Mouse (Mus musculus) hindbrain, embryonic 15.5 days (tissue): Measurements from ENCODE around the gene Tuba3a. TPM values are rescaled to one million over a fixed set of nuclear protein-coding genes. Genes with fewer than 3 reads are reported as not detected.

Source experiments
- ATAC-seq: fragments of 200-750 bp; cut with Nextera tagmentation; 2 replicates; pipeline ENCODE4 v1.8.0; 2017; ENCODE audit warnings: low read depth, moderate number of reproducible peaks, moderate TSS enrichment; ENCODE audit not compliant: low FRiP score
- H3K27ac ChIP-seq: fragments of 300-500 bp; sonication (generic); replicated peaks from 2 replicates; pipeline ENCODE4 v1.5.1; 2015; ENCODE audit warnings: mild to moderate bottlenecking, inconsistent platforms
- H3K27me3 ChIP-seq: fragments of 300-500 bp; sonication (generic); 2 replicates; pipeline ENCODE4 v1.6.1; 2015; ENCODE audit warnings: control low read depth, inconsistent platforms
- H3K36me3 ChIP-seq: fragments of 300-500 bp; sonication (generic); 2 replicates; pipeline ENCODE4 v1.6.1; 2015; ENCODE audit warnings: control low read depth, inconsistent platforms
- H3K4me1 ChIP-seq: fragments of 300-500 bp; sonication (generic); replicated peaks from 2 replicates; pipeline ENCODE4 v1.6.1; 2015; ENCODE audit warnings: control low read depth, inconsistent platforms
- H3K4me2 ChIP-seq: fragments of 300-500 bp; sonication (generic); 2 replicates; pipeline ENCODE4 v1.6.1; 2015; ENCODE audit warnings: moderate library complexity, mild to moderate bottlenecking, inconsistent platforms
- H3K4me3 ChIP-seq: fragments of 300-500 bp; sonication (generic); 2 replicates; pipeline ENCODE4 v1.5.1; 2015; ENCODE audit warnings: mild to moderate bottlenecking, inconsistent platforms
- H3K9ac ChIP-seq: fragments of 300-500 bp; sonication (generic); 2 replicates; pipeline ENCODE4 v1.6.1; 2015; ENCODE audit warnings: inconsistent platforms
- H3K9me3 ChIP-seq: fragments of 300-500 bp; sonication (generic); 2 replicates; pipeline ENCODE4 v1.6.1; 2016; ENCODE audit warnings: control low read depth, inconsistent platforms
- WGBS: fragments of 180-500 bp; shearing (Covaris S2); methylation state at CpG from one replicate; pipeline ENCODE4 v1.1.7; 2015; 5-methylcytosine and 5-hydroxymethylcytosine counted together
- microRNA-seq: library from miRNA; unstranded; fragments of <30 nt; microRNA quantifications from one replicate; pipeline ENCODE4, GENCODE M21; 2016
- polyA plus RNA-seq: library from polyadenylated mRNA; unstranded; fragments of >200 nt; fragmentation: Nextera tagmentation; extraction: Ambion mirVana; gene quantifications from 2 replicates; pipeline ENCODE4 v1.2.1, GENCODE M21; 2015

Gene Tuba3a
- polyA plus RNA-seq, 1 experiment from 2014 or later = not detected

DNA sequence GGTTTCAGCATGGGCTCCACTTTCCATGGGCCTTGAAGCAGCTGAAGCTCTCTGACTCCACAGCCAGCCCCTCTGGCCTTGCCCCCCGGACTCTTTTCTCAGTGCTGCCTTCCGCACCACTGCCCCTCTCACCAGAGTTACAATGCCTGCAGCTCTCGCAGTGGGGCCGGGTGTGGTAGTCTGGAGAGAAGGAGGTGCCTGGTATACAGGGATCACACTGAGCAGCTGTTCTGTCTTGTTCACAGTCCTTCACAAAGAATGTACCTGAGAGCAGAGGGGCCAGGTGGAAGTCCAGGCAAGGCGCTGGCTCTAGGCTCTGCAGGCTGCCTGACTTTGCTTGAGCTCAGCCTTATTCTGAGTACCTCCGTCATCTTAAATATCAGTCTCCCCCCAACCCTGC is 49.5 kb downstream of the Tuba3a start:
- no peak overlapping the region for H3K4me2 ChIP-seq
- H3K27ac ChIP-seq = no peak overlapping the region
- no peak for ATAC-seq
- peaks cover 11% of the 10 kb centered on the region for H3K4me1 ChIP-seq
- H3K9ac ChIP-seq = no peak overlapping the region
- H3K27me3 ChIP-seq = no peaks in the 10 kb centered on the region
- H3K4me3 ChIP-seq = no peak overlapping the region
- H3K9me3 ChIP-seq = no peaks in the 10 kb centered on the region
- WGBS = 47% methylated on average over 6 of the region's 6 CpGs
- H3K36me3 ChIP-seq = no peaks in the 10 kb centered on the region

GRCm38 (mm10) chr6:125234520-125234828 is 51.4 kb downstream of the Tuba3a start:
- WGBS = 85% methylated on average over 5 of the region's 5 CpGs
- ATAC-seq = no peak
- Histone ChIP-seq H3K4me2 (no peak overlapping the region), H3K4me1 (peaks cover 21% of the 10 kb centered on the region), H3K27me3 (no peaks in the 10 kb centered on the region), H3K9me3 (no peaks in the 10 kb centered on the region), H3K27ac (no peak overlapping the region), H3K4me3 (no peak overlapping the region), H3K36me3 (no peaks in the 10 kb centered on the region), H3K9ac (no peak overlapping the region)

GRCm38 (mm10) chr6:125233816-125234519 is 51.9 kb downstream of the Tuba3a start:
- Histone ChIP-seq H3K9me3 (no peaks in the 10 kb centered on the region), H3K27me3 (no peaks in the 10 kb centered on the region), H3K27ac (no peak overlapping the region), H3K9ac (no peak overlapping the region), H3K4me2 (no peak overlapping the region), H3K4me3 (no peak overlapping the region), H3K36me3 (no peaks in the 10 kb centered on the region), H3K4me1 (peaks cover 21% of the 10 kb centered on the region)
- ATAC-seq = no peak
- 72% methylated on average over 7 of the region's 7 CpGs for WGBS

GRCm38 (mm10) chr6:125232516-125232915 is 53.3 kb downstream of the Tuba3a start:
- WGBS = 93% methylated on average over 6 of the region's 6 CpGs
- Histone ChIP-seq H3K4me2 (no peak overlapping the region), H3K36me3 (no peaks in the 10 kb centered on the region)

GRCm38 (mm10) chr6:125232045-125232437 is 53.8 kb downstream of the Tuba3a start:
- Histone ChIP-seq H3K27ac (no peak overlapping the region), H3K9ac (no peak overlapping the region), H3K27me3 (no peaks in the 10 kb centered on the region), H3K9me3 (no peaks in the 10 kb centered on the region), H3K4me1 (peaks cover 21% of the 10 kb centered on the region), H3K36me3 (no peaks in the 10 kb centered on the region), H3K4me2 (peak overlapping the region; percentile 96), H3K4me3 (peak overlapping the region; percentile 46)
- peak; percentile 23; the same call in 1 of the 2 replicates for ATAC-seq
- WGBS = 50% methylated on average over 4 of the region's 4 CpGs

More at GRCm38 (mm10) chr6:125232516-125232915, 53.3 kb downstream of the Tuba3a start:
- Histone ChIP-seq H3K9me3 (no peaks in the 10 kb centered on the region), H3K9ac (no peak overlapping the region), H3K4me1 (peaks cover 21% of the 10 kb centered on the region), H3K4me3 (no peak overlapping the region), H3K27me3 (no peaks in the 10 kb centered on the region), H3K27ac (no peak overlapping the region)
- ATAC-seq = no peak

- H3K4me3 ChIP-seq = peak within 1 kb of the TSS; percentile 46
- WGBS = 11% methylated on average over 16 of the region's 16 CpGs
- peak within 1 kb of the TSS; percentile 96 for H3K4me2 ChIP-seq
- H3K9ac ChIP-seq = peak within 1 kb of the TSS; percentile 59
- no peaks in the 10 kb centered on the region for H3K9me3 ChIP-seq
- ATAC-seq = peak; percentile 88
- H3K27me3 ChIP-seq = no peaks in the 10 kb centered on the region
- peak within 1 kb of the TSS; percentile 76 for H3K27ac ChIP-seq
- no peaks in the 10 kb centered on the region for H3K36me3 ChIP-seq
- H3K4me1 ChIP-seq = peaks cover 21% of the 10 kb centered on the region
These were observed 54.5 kb downstream of the Tuba3a start, which contains the start of gene Tapbpl for GRCm38 (mm10) chr6:125231117-125232044. Tapbpl (minus strand) TSS chr6:125231860.

- Histone ChIP-seq H3K4me3 (no peak overlapping the region), H3K9ac (no peak overlapping the region)
- 0 out of 2 replicates have a peak, but pooled peaks have one; percentile 8 for ATAC-seq
These were observed 55.3 kb downstream of the Tuba3a start for GRCm38 (mm10) chr6:125230571-125230970.

More at GRCm38 (mm10) chr6:125230571-125230970, 55.3 kb downstream of the Tuba3a start:
- peak overlapping the region; percentile 12; the same call in 1 of the 2 replicates for H3K27ac ChIP-seq
- no peaks in the 10 kb centered on the region for H3K9me3 ChIP-seq
- whole genome bisulfite sequencing = 62% methylated on average over 9 of the region's 9 CpGs
- H3K27me3 ChIP-seq = no peaks in the 10 kb centered on the region
- no peaks in the 10 kb centered on the region for H3K36me3 ChIP-seq
- H3K4me1 ChIP-seq = peaks cover 21% of the 10 kb centered on the region
- peak overlapping the region; percentile 96 for H3K4me2 ChIP-seq

Small RNA genes lying within 50 kb of the gene (microRNA-seq; reads per million reads assigned to microRNA genes)
- gene Mir8113 = not detected

Other genes with a start within 250 kb of the Tuba3a start
- 141 and 144 TPM in 2 replicates for gene Ing4, start 246.3 kb downstream of the Tuba3a start, polyA plus RNA-seq
- 19.1 and 20.9 TPM in 2 replicates for gene Acrbp, start 236.4 kb downstream of the Tuba3a start, polyA plus RNA-seq
- 0.54 and 1.0 TPM in 2 replicates for gene Lpar5, start 218.1 kb downstream of the Tuba3a start, polyA plus RNA-seq
- 90.3 and 93.1 TPM in 2 replicates for gene Chd4, start 190.1 kb downstream of the Tuba3a start, polyA plus RNA-seq
- gene Nop2, start 154.1 kb downstream of the Tuba3a start, polyA plus RNA-seq = 47.7 and 49.7 TPM in 2 replicates
- 22.1 and 23.7 TPM in 2 replicates for gene Iffo1, start 140.8 kb downstream of the Tuba3a start, polyA plus RNA-seq
- gene Gapdh, start 119.6 kb downstream of the Tuba3a start, polyA plus RNA-seq = 1,531 and 1,630 TPM in 2 replicates
- gene Ncapd2, start 94.3 kb downstream of the Tuba3a start, polyA plus RNA-seq = 51.3 and 57.1 TPM in 2 replicates
- 148 and 150 TPM in 2 replicates for gene Mrpl51, start 94.2 kb downstream of the Tuba3a start, polyA plus RNA-seq
- gene Vamp1, start 70.5 kb downstream of the Tuba3a start, polyA plus RNA-seq = 28.1 and 28.4 TPM in 2 replicates
- 6.8 and 8.2 TPM in 2 replicates for gene Tapbpl, start 54.2 kb downstream of the Tuba3a start, polyA plus RNA-seq
- gene Cd27, start 49.0 kb downstream of the Tuba3a start, polyA plus RNA-seq = 1.6 and 1.7 TPM in 2 replicates
- 15.3 and 15.6 TPM in 2 replicates for gene Ltbr, start 27.8 kb upstream of the Tuba3a start, polyA plus RNA-seq
- gene Scnn1a, start 34.6 kb upstream of the Tuba3a start, polyA plus RNA-seq = 0.41 and 0.66 TPM in 2 replicates
- 14.8 and 16.6 TPM in 2 replicates for gene Tnfrsf1a, start 63.3 kb upstream of the Tuba3a start, polyA plus RNA-seq
- gene Plekhg6, start 94.8 kb upstream of the Tuba3a start, polyA plus RNA-seq = 0.16 and 0.29 TPM in 2 replicates
- gene Cd9, start 208.7 kb upstream of the Tuba3a start, polyA plus RNA-seq = 108 TPM in 2 replicates